Mouse (Mus musculus): ENCODE results near the gene Fbxl17.

- TF ChIP-seq CTCF (IDR thresholded peaks at IDR 0.05; ENCODE audit: control insufficient read depth, insufficient read depth, insufficient replicate concordance, low read depth, low read length) (no peak), POLR2A (IDR thresholded peaks at IDR 0.05; ENCODE audit: control insufficient read depth, low read depth, low read length) (no peak)
These were observed 491.5 kb downstream of the Fbxl17 start for GRCm38 (mm10) chr17:63008277-63008676.
